Mouse (Mus musculus) heart, postnatal 14 days (tissue): ENCODE data around the gene Dgki. TPM values are rescaled to one million over a fixed set of nuclear protein-coding genes. Genes with fewer than 3 reads are reported as not detected.
A peak's percentile ranks its signal among the peaks of the same experiment; 100 is the strongest.
"Not testable (repeated sequence)": the region's sequence is repeated elsewhere in the genome, so short reads cannot be mapped to it uniquely, and the experiment has no call there.

Experiments
- DNase-seq, 2 experiments: peaks; one replicate each; pipeline ENCODE4 v3.0.0; 2021 to 2022
- intact Hi-C: fragments of 180-260 bp; cut with DNase I; formaldehyde crosslinking; loops from one replicate; pipeline ENCODE4 v1.15.1; 2025
- total RNA-seq, 2 experiments: library from RNA; stranded (reverse); gene quantifications; 2 replicates each; pipeline ENCODE4 v1.2.3; 2021

Gene Dgki
- total RNA-seq, 2 experiments from 2014 or later, result 0.26 to 0.27 TPM

GRCm38 (mm10) chr6:37158880-37159279 lies 141.1 kb downstream of the Dgki start:
- DNase-seq, result no peak
- intact Hi-C loops, result no loop called here

- DNase-seq, result no peak
- intact Hi-C loops, result no loop called here
Measured at GRCm38 (mm10) chr6:37154051-37154450, 145.9 kb downstream of the Dgki start.

- intact Hi-C loops, result no loop called here
- no peak for DNase-seq
Measured at GRCm38 (mm10) chr6:37150483-37150882, 149.5 kb downstream of the Dgki start.

GRCm38 (mm10) chr6:37150038-37150437 lies 149.9 kb downstream of the Dgki start:
- no peak for DNase-seq
- intact Hi-C loops, result no loop called here

GRCm38 (mm10) chr6:37149196-37149595 lies 150.8 kb downstream of the Dgki start:
- intact Hi-C loops, result no loop called here
- no peak for DNase-seq

- intact Hi-C loops, result no loop called here
- DNase-seq, result no peak
Measured at GRCm38 (mm10) chr6:37147431-37148022, 152.5 kb downstream of the Dgki start.

- peak in 1 of 2 experiments; percentile 7 for DNase-seq
- intact Hi-C loops, result no loop called here
Measured at GRCm38 (mm10) chr6:37143867-37144163, 156.2 kb downstream of the Dgki start.

GRCm38 (mm10) chr6:37142991-37143866 lies 156.8 kb downstream of the Dgki start:
- intact Hi-C loops, result no loop called here
- DNase-seq, result peak; percentile 8 to 19

- intact Hi-C loops, result no loop called here
Measured at GRCm38 (mm10) chr6:37138816-37139215, 161.2 kb downstream of the Dgki start.

GRCm38 (mm10) chr6:37131257-37131656 lies 168.7 kb downstream of the Dgki start:
- intact Hi-C loops, result no loop called here
- DNase-seq, result no peak

More at GRCm38 (mm10) chr6:37138816-37139215, 161.2 kb downstream of the Dgki start:
- no peak for DNase-seq

GRCm38 (mm10) chr6:37120417-37121154 lies 179.4 kb downstream of the Dgki start:
- intact Hi-C loops, result no loop called here
- DNase-seq, result no peak

- intact Hi-C loops, result no loop called here
- no peak for DNase-seq
Measured at GRCm38 (mm10) chr6:37119205-37119604, 180.8 kb downstream of the Dgki start.

GRCm38 (mm10) chr6:37113048-37113447 lies 186.9 kb downstream of the Dgki start:
- intact Hi-C loops, result no loop called here
- DNase-seq, result no peak

GRCm38 (mm10) chr6:37106236-37106635 lies 193.7 kb downstream of the Dgki start:
- intact Hi-C loops, DNase-seq: not testable (repeated sequence)

GRCm38 (mm10) chr6:37100413-37100812 lies 199.6 kb downstream of the Dgki start:
- intact Hi-C loops, result no loop called here

GRCm38 (mm10) chr6:37097356-37098155 lies 202.4 kb downstream of the Dgki start:
- intact Hi-C loops, result loop anchor here (1.0 kb wide), 2 partner anchors 254 to 351 kb away; no protein-coding TSS in a partner anchor
- DNase-seq, result peak; percentile 85 to 92

More at GRCm38 (mm10) chr6:37100413-37100812, 199.6 kb downstream of the Dgki start:
- DNase-seq, result no peak

GRCm38 (mm10) chr6:37096840-37097305 lies 203.1 kb downstream of the Dgki start:
- DNase-seq, result peak in 1 of 2 experiments; percentile 3
- intact Hi-C loops, result loop anchor here (1.0 kb wide), 2 partner anchors 254 to 351 kb away; no protein-coding TSS in a partner anchor

GRCm38 (mm10) chr6:37089148-37090111 lies 210.6 kb downstream of the Dgki start:
- intact Hi-C loops, result no loop called here
- no peak for DNase-seq

GRCm38 (mm10) chr6:37082990-37083389 lies 217.0 kb downstream of the Dgki start:
- no peak for DNase-seq
- intact Hi-C loops, result no loop called here
